Mouse (Mus musculus) embryonic facial prominence, embryonic 11.5 days (tissue): Measurements from ENCODE around the gene Smc3. TPM values are rescaled to one million over a fixed set of nuclear protein-coding genes. Genes with fewer than 3 reads are reported as not detected.

ENCODE experiments used
- ATAC-seq: fragments of 200-750 bp; cut with Nextera tagmentation; replicated peaks from 2 replicates; pipeline ENCODE4 v1.8.0; 2017; ENCODE audit warnings: low read depth; ENCODE audit not compliant: insufficient number of reproducible peaks, low FRiP score, low TSS enrichment
- DNase-seq: peaks from one replicate; pipeline ENCODE4 v3.0.0-alpha.2; 2015; ENCODE audit warnings: low spot score
- H3K27ac ChIP-seq: fragments of 300-500 bp; sonication (generic); replicated peaks from 2 replicates; pipeline ENCODE4 v1.5.1; 2014; ENCODE audit warnings: mild to moderate bottlenecking, low read depth, low read length, control low read depth
- H3K27me3 ChIP-seq: fragments of 300-500 bp; sonication (generic); 2 replicates; pipeline ENCODE4 v1.6.1; 2014; ENCODE audit warnings: mild to moderate bottlenecking, low read length, moderate library complexity, mixed read lengths; ENCODE audit not compliant: control insufficient read depth, insufficient read depth
- H3K36me3 ChIP-seq: fragments of 300-500 bp; sonication (generic); replicated peaks from 2 replicates; pipeline ENCODE4 v1.6.1; 2014; ENCODE audit warnings: low read depth, mild to moderate bottlenecking, low read length, moderate library complexity, mixed read lengths; ENCODE audit not compliant: control insufficient read depth, insufficient read depth
- H3K4me1 ChIP-seq: fragments of 300-500 bp; sonication (generic); 2 replicates; pipeline ENCODE4 v1.6.1; 2014; ENCODE audit warnings: low read length, mixed read lengths; ENCODE audit not compliant: control insufficient read depth, insufficient read depth
- H3K4me2 ChIP-seq: fragments of 300-500 bp; sonication (generic); 2 replicates; pipeline ENCODE4 v1.6.1; 2014; ENCODE audit warnings: low read depth, mild to moderate bottlenecking, control low read depth, low read length, moderate library complexity
- H3K4me3 ChIP-seq: fragments of 300-500 bp; sonication (generic); 2 replicates; pipeline ENCODE4 v1.5.1; 2014; ENCODE audit warnings: low read depth, low read length, control low read depth
- H3K9ac ChIP-seq: fragments of 300-500 bp; sonication (generic); replicated peaks from 2 replicates; pipeline ENCODE4 v1.6.1; 2014; ENCODE audit warnings: mild to moderate bottlenecking, control low read depth, low read length
- H3K9me3 ChIP-seq: fragments of 300-500 bp; sonication (generic); replicated peaks from 2 replicates; pipeline ENCODE4 v1.6.1; 2016; ENCODE audit warnings: mild to moderate bottlenecking, low read length, inconsistent platforms, mixed read lengths; ENCODE audit not compliant: control insufficient read depth
- WGBS: fragments of 180-500 bp; shearing (Covaris S2); extraction: QIAGEN DNeasy Blood & Tissue Kit; methylation state at CpG from one replicate; pipeline ENCODE4 v1.1.7; 2014; 5-methylcytosine and 5-hydroxymethylcytosine counted together
- polyA plus RNA-seq: library from polyadenylated mRNA; unstranded; fragments of >200 nt; fragmentation: Nextera tagmentation; extraction: Ambion mirVana; gene quantifications from 2 replicates; pipeline ENCODE4 v1.2.1, GENCODE M21; 2014

Smc3 gene
- polyA plus RNA-seq, 1 experiment from 2014 or later = 103 TPM

- Histone ChIP-seq H3K27me3 (no peaks in the 10 kb centered on the region), H3K9me3 (no peaks in the 10 kb centered on the region), H3K4me3 (no peak overlapping the region), H3K27ac (no peak overlapping the region), H3K4me1 (no peaks in the 10 kb centered on the region), H3K9ac (no peak overlapping the region), H3K4me2 (no peak overlapping the region), H3K36me3 (no peaks in the 10 kb centered on the region)
- 81% methylated on average over 9 of the region's 9 CpGs for WGBS
- DNase-seq = no peak
- no peak for ATAC-seq
Observed at GRCm38 (mm10) chr19:53660722-53661420, 60.7 kb downstream of the Smc3 start.

DNA sequence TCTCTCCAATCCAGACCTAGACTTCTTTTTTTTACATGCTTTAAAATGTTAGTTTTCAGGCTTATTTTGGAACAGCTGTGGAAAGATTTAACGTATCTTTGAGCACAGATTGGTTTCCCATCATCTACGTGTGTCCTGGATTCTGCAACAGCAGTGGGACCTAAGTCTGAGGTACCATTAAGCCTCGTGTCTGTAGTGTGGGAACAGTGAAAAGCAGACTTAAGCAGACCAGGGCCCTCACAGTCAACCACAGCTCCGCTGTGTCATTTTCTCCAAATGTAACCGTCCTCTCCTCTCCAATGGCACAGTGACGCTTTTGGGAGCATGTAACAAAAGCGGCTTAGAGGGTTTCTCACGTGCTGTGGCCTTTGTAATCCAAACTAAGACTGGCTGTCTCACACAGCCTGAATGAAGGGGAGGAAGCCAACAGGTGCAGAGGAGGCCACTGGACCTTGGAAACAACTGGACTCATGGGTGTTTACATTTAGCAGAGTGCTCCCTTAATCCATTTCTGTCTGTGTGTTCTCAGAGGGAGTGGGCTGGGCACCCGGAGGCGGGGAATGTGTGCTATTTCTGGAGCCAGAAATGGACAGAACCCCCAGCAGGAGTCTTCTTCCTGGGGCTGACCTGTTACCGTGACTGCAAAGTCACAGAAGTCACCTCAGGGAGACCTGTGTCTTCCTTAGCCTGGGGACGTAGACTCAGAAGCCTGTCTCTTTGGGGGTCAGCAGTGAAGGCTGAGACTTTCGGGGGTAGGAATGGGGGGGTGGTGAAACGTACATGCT lies 61.9 kb downstream of the Smc3 start:
- Histone ChIP-seq H3K9ac (no peak overlapping the region), H3K27ac (no peak overlapping the region), H3K36me3 (no peaks in the 10 kb centered on the region), H3K4me1 (no peaks in the 10 kb centered on the region), H3K27me3 (no peaks in the 10 kb centered on the region), H3K9me3 (no peaks in the 10 kb centered on the region), H3K4me2 (no peak overlapping the region), H3K4me3 (no peak overlapping the region)
- ATAC-seq (no peak), DNase-seq (no peak)
- 49% methylated on average over 14 of the region's 14 CpGs for WGBS

DNA sequence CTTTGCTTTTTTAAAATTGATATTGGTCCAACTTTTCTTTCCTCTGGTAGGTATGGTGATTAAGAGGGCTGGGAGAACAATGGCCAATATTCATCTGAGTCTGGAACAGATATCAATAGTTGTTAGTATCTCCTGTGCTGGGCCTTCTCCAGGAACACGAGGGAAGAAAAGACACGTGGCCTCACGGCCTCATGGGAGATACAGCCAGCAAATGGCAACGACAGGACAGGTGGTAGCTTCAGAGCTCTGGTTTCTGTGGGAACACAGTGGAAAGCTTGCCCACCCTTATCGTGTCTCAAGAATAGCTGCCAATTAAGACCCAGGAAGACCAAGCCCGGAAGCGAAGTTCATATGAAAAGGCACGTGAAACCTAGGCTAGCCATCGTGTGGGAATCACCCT lies 64.6 kb downstream of the Smc3 start:
- WGBS = 89% methylated on average over 9 of the region's 9 CpGs

GRCm38 (mm10) chr19:53665391-53665790 lies 65.2 kb downstream of the Smc3 start:
- no peak for ATAC-seq
- H3K27ac ChIP-seq = no peak overlapping the region
- 90% methylated on average over 4 of the region's 4 CpGs for WGBS
- H3K27me3 ChIP-seq = no peaks in the 10 kb centered on the region
- H3K9ac ChIP-seq = no peak overlapping the region
- no peak for DNase-seq
- no peak overlapping the region for H3K4me2 ChIP-seq
- no peaks in the 10 kb centered on the region for H3K36me3 ChIP-seq
- no peak overlapping the region for H3K4me3 ChIP-seq
- H3K4me1 ChIP-seq = 0 out of 2 replicates have a peak, but pooled peaks cover 3% of the 10 kb centered on the region
- H3K9me3 ChIP-seq = no peaks in the 10 kb centered on the region

More for the DNA sequence above, 64.6 kb downstream of the Smc3 start:
- Histone ChIP-seq H3K4me1 (no peaks in the 10 kb centered on the region), H3K9me3 (no peaks in the 10 kb centered on the region), H3K36me3 (no peaks in the 10 kb centered on the region), H3K27me3 (no peaks in the 10 kb centered on the region), H3K4me3 (no peak overlapping the region), H3K9ac (no peak overlapping the region), H3K27ac (no peak overlapping the region), H3K4me2 (no peak overlapping the region)
- no peak for ATAC-seq
- no peak for DNase-seq

GRCm38 (mm10) chr19:53666708-53667107 lies 66.5 kb downstream of the Smc3 start:
- H3K9ac ChIP-seq = no peak overlapping the region
- no peaks in the 10 kb centered on the region for H3K9me3 ChIP-seq
- ATAC-seq = no peak
- no peak overlapping the region for H3K4me2 ChIP-seq
- 62% methylated on average over 8 of the region's 8 CpGs for WGBS
- H3K36me3 ChIP-seq = no peaks in the 10 kb centered on the region
- DNase-seq = no peak
- H3K27ac ChIP-seq = no peak overlapping the region
- H3K27me3 ChIP-seq = no peaks in the 10 kb centered on the region
- H3K4me1 ChIP-seq = 0 out of 2 replicates have a peak, but pooled peaks cover 6% of the 10 kb centered on the region
- no peak overlapping the region for H3K4me3 ChIP-seq

GRCm38 (mm10) chr19:53668821-53669220 lies 68.6 kb downstream of the Smc3 start:
- H3K4me2 ChIP-seq = no peak overlapping the region
- DNase-seq = no peak
- H3K36me3 ChIP-seq = no peaks in the 10 kb centered on the region
- H3K9ac ChIP-seq = no peak overlapping the region
- 92% methylated on average over 7 of the region's 7 CpGs for WGBS
- no peaks in the 10 kb centered on the region for H3K9me3 ChIP-seq
- no peak overlapping the region for H3K27ac ChIP-seq
- no peak overlapping the region for H3K4me3 ChIP-seq
- H3K4me1 ChIP-seq = 0 out of 2 replicates have a peak, but pooled peaks cover 6% of the 10 kb centered on the region
- no peak for ATAC-seq
- H3K27me3 ChIP-seq = no peaks in the 10 kb centered on the region

- H3K9ac ChIP-seq = no peak overlapping the region; the same call in 1 of the 2 replicates
- H3K4me3 ChIP-seq = no peak overlapping the region
- DNase-seq = no peak
- H3K27ac ChIP-seq = no peak overlapping the region
- H3K9me3 ChIP-seq = no peaks in the 10 kb centered on the region
- no peak overlapping the region; the same call in 1 of the 2 replicates for H3K4me2 ChIP-seq
- 29% methylated on average over 12 of the region's 12 CpGs for WGBS
- 0 out of 2 replicates have a peak, but pooled peaks cover 6% of the 10 kb centered on the region for H3K4me1 ChIP-seq
- H3K27me3 ChIP-seq = peaks cover 12% of the 10 kb centered on the region
- 0 out of 2 replicates have a peak, but pooled peaks have one; percentile 51 for ATAC-seq
- no peaks in the 10 kb centered on the region for H3K36me3 ChIP-seq
Observed at GRCm38 (mm10) chr19:53670625-53671141, 70.5 kb downstream of the Smc3 start.

DNA sequence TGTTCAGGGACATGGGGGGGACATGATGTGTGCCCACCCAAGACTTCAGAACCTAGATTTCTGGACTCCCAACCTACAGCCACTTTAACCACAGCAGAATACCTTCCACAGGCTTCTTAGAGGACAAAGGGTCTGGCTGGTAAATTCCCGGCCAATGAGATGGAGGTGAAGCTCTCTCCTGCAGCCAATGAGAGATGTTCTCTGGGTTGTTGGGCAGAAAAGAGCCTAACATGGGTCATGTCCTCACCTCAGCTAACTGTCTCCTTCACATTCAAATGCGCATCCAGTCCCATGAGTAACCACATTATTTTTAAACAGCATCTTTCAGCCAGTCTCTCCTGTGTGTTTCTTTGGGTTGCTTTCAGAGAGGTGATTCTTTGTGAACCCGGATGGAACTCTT lies 71.2 kb downstream of the Smc3 start:
- ATAC-seq = no peak
- Histone ChIP-seq H3K4me3 (no peak overlapping the region), H3K4me2 (no peak overlapping the region), H3K27me3 (peaks cover 17% of the 10 kb centered on the region), H3K27ac (no peak overlapping the region), H3K4me1 (0 out of 2 replicates have a peak, but pooled peaks cover 8% of the 10 kb centered on the region), H3K9ac (no peak overlapping the region), H3K9me3 (no peaks in the 10 kb centered on the region), H3K36me3 (no peaks in the 10 kb centered on the region)
- WGBS = 51% methylated on average over 3 of the region's 3 CpGs
- DNase-seq = no peak
